Mouse (Mus musculus): ENCODE measurements at regions not wholly inside any gene's neighbourhood (a gene's known extent, or its start where the extent isn't known, plus 50 kb on each side); places are given as distances from the start of the nearest gene placed in this dataset.

DNA sequence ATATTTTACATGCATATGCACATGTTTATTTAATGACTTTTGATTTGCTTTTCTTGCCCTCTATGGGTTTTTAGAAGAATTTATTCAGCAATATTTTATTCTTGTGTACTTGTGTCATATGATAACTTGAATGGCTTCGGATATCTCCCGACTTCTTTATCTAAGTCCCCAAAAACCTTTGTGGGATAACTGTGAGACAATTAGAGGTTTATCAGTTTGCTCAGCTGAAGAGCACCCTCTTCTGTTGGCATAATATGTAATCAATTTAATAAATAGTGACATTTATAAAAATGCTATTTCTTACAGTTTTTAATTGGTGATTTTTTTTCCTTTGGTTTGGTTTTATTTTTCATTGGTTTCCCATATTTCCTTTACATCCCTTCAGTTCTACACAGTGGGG lies 194.2 kb upstream of the Tent5a start:
- no peak for DNase-seq

DNA sequence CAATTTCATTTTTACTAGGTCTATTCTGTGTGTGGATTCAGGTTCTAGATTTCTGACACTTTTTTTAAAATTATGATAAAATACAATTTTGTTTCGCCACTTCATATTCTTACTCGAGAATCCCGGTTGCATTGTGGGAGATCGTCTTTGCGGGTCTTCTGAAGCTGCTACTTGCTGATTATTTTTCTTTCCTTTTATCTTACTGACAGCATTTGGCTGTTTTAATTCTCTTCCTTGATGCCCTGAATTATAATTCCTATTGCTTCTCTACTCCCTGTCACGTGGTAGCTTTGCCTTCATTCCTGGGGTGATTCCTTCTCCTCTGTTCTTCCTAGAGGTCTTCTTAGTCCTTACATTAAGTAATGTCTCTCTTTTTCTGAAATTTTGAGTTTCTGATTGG lies 193.8 kb upstream of the Tent5a start:
- no peak for DNase-seq

DNA sequence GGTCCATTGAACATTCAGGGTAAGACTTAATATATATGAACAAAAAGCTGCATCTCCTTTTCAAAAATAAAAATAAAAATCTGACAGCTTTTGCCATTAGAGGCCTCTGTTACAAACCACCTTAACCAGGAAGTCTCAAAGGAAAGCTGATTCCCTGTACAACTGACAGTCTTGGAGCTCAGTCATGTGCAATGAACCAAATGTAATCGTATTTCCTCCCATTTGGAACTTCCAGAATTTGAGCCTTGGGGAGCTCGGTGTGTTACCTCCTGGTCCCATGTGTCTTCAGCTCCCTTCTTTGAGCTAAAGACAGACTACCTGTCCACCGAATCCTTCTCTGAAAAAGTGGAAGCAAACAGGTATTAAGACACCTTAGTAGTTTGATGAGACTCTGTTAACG lies 171.9 kb upstream of the Tent5a start:
- no peak for DNase-seq

DNA sequence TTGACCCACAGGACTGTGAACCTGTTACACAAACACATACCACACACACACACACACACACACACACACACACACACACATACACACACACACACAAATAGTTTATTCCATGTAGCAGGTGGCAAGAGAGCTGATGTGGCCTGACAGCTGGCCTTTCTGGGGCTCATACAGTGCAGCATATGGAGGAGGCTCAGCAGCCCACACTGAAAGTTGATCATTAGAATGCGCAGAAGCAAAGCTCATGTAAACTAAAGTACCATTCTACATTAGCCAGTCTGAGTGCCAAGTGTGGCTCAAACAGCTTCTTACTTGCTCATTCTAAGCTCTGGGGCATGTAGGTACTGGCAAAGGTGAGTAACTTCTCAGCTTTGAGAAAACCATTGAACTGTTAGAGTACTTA lies 170.2 kb upstream of the Tent5a start:
- no peak for DNase-seq

DNA sequence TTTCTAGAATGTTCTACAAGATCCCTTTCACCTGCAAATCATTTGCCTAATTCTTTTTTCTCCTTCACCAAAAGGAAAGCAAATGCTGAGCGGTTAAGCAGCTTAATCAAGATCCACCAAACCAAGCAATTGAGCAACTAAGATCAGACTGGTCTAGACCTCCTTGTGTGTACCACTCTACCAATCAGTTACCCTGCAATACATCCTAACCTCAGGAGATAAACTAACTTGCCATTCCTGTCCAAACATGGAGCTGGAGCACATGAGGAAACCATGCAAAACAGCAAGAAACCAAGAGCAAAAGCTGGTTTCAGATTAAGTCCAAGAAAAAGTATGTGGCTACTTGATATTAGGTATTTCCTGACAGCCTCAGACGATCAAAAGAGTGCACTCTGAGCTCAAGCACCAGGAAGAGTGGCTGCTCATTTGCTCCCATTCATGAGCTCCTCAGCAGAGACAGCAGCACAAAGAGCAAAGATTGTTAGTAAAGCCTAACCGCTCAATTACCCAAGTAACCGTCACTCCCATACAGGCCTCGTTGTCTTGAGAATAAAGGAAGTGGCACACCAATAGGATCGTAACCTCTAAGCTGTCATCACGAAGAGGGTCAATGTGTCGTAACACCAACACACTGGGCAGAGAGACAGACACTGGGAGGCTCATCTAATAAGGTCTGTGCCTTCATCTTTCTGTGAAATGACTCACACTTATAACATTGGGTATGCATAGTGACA lies 169.5 kb upstream of the Tent5a start:
- no peak for DNase-seq

DNA sequence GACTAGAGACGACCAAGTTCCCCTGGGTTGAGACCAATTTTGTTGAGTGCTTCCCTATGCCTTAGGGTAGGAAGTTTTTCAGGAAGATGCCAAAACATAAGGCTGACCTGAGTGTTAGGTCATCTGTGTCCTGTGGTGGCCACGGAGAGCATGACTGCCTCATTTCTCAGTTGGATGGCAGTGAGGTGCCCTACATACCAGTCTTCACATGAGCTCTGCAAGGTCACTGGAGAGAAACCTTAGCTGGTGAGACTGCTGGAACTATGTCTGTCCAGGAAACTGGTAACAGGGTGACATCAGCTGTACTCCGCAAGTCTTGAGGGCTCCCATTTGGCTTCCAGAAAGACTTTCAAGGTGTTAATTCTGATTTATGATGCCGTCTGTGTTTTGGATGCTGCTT lies 167.9 kb upstream of the Tent5a start:
- no peak for DNase-seq

DNA sequence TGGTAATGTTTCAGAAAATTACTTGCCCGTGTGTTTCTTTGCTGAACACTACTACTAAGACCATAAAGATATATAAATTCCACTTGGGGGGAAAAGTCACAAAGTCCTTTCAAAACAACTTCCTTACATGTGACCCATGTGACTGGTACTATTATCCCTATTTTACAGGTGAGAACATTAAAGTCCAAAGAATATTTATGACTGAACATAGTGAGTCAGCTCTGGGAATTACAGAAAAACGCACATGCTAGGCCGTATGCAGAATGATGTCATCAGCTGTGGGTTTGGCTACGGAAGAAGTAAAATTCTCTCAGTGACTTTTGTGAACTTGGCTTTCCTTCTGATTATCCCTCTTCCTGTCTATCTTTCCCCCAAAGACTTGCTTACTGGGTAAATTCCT lies 166.6 kb upstream of the Tent5a start:
- no peak for DNase-seq

DNA sequence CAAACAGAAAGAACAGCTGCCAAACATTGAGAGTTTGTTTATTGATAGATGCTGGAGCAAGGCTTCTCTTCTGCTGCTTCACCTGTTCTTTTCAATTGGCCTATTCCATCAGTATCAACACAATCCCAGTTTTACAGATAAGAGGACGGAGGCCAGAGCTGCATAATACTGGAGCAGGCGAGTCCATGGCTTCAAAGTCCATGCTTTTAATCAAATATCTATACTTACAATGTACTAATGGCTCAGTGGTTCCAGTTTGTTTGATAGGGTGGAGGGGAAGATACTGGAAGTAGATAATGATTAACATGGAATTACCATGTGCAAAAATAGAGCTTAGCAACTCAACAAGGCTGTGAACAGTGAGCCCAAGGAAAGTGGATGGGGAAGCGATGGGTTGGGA lies 163.2 kb upstream of the Tent5a start:
- DNase-seq = no peak

DNA sequence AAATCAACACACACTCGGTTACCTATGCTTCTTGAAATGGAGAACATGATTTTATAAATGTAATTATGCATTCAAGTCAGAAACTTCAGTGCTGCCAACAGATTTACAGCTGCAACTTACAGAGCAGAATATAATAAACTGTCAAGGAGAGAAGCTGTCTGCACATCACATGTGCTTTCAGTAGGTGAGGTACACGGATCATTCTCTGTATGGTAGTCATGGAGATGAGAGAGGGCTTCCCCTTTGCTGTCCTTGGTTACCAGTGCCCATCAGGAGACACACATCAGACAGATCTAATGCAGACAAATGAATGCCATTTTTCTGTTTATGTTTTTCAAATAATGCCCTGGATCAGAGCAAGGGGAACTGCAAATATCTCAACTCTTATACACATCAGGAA lies 160.8 kb upstream of the Tent5a start:
- DNase-seq = no peak

DNA sequence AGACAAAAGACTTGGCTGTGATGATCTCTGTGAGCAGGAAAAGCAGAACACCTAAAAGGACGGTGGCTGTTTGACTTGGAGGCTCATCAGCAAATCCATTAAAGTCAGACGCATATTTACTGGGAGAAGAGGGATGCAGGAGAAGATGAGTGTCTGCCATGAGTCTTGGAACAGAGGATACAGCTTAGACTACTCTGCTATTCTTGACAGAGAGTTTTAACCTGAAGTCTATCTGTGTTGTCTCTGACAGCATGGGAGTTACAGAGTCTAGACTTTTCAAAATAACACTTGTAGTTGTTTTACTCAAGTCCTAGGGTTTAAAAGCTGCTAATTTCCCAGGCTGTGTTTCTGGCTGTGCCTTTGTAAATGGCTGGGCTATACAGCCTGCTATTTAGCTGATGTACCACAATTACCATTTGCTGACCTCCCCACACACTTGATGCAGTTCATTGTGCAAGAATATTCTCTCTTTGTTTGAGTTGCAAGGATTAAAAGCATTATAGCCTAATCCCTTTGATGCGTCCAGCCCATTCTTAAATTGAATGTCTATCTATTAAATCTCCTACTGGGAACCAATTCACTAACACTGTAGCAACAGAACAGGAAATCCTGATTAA lies 160.0 kb upstream of the Tent5a start:
- no peak for DNase-seq

DNA sequence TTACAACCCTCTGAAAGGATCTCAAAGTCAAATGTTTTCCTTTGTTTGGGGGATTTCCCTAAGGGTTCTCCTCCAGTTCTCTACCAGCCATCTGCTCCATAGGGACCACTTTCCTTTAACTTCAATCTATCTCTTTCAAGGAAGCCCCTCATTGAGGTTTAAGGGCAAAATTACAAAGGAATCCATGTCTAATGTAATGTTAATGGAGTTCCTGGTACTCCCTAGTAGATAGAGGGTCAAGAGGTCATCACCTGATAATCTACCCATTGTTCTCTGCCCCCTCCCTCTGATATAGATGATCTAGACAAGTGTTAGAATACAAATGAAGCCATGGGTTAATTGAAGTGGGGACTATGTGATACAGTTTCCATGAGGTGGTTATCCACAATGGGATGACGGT lies 158.6 kb upstream of the Tent5a start:
- no peak for DNase-seq

DNA sequence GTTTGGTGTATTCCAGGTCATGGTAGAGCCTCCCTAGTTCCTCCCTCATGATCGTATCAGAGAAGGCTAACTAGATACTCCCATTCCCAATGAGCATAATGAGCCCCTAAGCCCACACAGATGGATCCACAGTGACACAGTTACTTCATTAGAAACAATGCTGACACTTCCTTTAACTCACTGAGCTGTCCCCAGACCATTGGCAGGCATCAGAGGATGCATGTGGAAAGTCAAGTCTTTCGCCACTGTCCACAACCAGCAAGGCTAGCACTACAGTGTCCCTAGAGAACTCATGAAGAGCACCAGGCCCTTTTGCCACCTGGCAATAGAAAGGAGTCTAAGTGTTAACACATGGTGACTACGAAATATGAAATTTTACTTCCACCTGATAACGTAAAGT lies 156.1 kb upstream of the Tent5a start:
- DNase-seq = no peak

DNA sequence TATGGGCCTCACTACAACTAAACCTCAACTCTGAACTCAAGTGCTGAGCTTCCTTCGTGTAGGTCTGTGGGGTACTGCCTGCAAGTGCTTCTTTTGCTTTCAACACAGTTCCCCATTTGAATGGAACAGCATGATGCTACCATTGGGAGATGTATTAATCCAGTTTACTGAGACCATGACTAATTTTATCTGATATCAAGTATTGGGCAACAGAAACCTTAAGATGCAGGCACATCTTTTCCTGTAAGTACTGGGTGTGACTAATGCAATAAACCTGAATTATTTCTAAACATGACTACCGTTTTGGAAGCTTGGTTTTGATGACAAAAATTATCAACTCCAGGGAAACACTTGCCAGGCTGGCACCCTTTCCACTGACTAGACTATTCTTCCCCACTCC lies 153.4 kb upstream of the Tent5a start:
- no peak for DNase-seq

DNA sequence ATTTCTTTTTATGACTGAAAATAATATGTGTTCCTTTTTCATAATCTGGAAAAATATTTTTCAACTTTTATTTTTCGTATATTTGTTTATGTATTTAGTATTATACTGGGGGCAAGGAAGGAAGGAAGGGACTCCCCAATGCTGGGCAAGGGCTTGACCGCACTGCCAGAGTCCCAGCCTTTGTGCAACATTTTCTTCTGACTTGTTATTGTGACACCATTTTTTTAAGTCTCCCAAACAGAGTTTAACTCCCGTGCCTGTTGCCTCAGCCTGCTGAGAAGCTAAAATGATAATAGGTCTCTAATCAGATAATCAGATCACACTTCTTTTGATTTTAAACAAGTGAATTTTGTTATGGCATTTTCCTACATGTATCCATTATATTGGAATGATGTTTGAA lies 148.1 kb upstream of the Tent5a start:
- DNase-seq = no peak

DNA sequence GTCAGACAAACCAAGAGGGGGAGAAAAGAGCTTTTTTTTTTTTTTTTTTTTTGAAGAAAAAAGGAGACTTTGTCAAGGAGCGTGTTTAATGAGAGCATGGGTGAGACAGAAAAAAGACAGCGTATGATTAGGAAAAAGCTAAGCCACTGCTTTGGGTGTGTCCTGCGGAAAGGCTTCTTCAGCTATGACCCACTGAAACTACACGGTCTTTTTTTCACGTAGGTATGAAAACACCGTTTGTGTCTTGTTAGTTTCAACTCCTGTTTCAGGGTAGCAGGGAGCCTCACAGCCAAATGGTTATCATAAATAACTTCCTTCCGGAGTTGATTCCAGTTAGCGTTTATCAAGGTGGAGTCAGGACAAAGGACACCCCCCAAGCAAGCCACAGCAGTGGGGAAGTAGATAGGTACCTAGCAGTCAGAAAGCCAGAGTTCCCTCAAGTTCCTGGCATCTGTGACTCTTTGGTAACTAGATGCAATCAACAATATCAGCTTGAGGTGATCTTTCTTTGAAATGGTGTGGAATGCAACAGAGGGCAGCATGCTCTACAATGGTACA lies 143.2 kb upstream of the Tent5a start:
- DNase-seq = no peak

DNA sequence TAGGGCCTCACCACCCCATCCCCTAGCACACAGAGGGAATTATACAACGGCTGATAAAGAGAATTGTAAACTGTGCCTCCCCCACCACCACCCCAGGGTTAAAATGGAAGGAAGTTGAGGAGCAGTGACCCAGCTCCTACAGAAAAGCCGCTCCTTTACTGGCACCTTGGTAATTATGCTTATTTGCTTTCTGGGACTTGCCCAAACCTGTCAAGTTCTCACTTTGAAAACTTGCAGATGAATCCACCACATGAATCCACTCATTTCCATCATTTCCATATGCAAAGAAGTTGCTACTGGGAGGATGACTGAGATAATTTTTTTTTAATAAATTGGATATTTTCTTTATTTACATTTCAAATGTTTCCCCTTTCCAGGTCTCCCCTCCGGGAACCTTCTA lies 142.1 kb upstream of the Tent5a start:
- DNase-seq = no peak

DNA sequence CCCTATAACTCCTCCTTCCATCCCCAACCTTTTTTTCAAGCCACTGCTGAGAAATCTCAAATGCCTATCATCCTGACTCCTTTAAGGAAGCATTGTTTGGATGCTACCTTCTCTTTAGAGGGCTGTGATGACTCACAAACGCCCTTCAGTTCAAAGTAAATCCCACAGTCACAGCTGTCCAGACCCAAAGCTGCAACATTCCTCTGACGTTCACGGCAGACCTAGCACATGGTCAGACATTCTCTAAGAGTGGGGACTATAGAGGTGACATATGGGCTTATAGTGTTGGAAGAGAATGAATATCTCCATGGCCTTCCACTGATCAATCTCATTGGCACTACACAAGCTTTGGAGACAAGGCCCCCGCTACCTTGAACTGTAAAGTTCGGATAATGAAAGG lies 139.5 kb upstream of the Tent5a start:
- no peak for DNase-seq

DNA sequence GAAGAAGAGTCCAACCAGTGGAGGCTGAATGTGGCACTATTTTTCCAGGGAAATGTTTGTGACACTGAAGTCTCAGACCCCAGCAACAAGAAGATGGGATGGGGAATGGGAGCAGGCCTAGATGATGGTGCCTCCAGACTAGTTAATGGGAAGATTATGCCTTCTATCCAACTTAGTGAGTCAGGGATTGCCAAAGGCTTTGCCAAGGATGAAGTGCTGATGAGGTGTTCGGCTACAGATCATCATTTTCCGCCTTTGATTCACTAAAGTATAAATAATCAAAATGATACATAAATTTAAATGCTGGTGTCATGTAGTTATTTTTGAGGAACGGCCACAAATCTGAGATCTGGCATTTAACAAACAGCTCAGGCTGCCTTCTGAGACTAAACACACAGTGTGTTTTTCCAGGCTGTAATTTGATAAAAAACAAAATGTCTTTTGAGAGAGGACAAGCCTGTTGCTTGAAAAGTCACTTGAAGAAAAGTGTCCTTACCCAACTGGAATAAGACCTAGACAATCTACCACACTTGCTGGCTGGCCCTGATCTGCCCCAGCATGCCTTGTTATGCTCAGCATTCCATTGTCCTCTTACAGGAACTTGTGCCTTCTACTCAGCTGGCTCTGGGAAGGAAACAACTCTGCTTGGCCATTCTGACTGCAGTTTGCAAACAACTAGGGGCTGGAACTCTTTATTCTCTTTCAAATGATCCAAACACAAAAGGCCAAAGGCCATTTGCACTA lies 132.1 kb upstream of the Tent5a start:
- DNase-seq = no peak

DNA sequence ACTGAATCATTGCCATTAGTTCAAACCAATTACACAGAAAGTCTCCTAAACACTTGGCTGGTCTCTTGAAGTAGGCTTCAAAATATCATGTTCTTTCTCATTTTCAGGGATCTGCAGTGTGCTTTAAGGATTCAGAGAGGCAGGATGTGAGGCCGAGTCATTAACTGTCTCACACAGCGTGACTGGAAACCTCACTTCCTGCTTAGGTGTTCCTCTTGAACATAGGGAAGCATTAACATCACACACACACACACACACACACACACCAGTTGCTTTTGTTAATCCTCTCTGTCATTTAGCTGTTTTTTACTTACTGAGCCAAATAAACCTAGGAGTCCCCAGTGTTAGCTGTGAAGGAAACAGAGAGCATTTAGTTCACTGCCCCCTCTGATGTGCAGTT lies 131.2 kb upstream of the Tent5a start:
- no peak for DNase-seq

DNA sequence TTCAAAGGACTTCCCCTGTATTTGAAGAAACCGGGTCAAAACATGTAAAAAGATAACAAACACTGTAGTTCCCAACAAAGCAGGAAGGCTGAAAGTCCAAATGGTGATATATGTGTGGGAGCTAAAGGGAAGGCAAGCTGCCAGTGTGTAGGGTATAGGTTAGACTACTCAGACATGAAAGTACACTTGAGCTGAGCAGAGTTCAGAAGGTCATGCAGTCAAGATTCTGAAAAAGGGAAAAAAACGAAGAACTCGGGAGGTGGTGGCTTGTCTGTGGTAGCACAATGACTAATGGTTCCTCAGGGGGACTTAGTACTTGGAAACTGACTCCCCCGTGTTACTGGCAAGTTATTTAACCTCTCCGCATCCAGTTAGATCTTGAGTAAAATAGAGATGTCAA lies 130.3 kb upstream of the Tent5a start:
- no peak for DNase-seq

DNA sequence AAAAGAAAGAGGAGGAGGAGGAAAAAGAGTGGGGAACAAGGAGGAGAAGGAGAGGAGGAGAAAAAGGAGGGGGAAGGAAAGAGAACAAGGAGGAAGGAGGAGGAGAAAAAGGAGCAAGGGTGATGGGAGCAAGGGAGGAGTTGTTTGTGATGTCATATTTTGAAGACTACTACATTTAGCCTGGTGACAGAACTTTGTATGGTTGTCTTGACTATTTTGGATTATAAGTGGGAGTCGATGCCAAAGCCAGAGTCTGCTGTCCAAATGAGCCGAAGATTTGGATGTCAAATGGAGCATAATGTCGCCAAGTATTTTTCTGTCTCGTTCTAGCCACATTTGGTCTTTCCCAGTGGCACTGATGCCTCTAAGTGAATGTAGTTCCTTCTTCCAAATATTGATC lies 128.2 kb upstream of the Tent5a start:
- DNase-seq = no peak

DNA sequence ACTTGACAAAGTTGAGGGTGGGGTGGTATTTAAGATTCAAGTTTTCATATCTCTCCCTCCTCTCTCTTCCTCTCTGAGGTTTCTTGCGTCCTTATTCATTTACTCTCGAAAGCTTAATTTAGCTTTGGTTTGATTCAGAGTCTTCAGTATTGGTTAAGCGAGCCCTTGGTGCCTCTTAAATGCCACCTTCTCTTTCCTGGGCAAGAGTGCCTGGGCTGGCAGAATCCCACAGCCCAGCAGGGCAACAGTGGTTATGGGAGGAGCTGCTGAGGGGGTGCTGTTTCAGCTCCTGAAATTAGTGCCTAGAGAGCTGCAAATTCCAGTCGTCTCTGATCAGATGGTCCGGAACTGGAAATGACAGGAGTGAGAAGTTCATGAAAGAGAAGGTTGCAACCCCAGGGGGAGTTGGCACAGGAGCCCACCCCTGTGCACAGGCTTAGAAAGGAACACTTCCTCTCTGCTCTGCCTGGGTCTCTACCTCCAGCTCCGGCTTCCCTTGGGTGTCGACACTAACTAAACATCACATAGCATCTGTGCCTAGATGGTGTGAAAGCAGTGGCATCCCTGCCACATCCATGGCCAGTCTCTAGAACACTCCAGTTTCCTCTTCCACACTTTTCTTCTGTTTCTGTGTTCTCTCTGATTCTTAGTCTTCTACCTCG lies 125.2 kb upstream of the Tent5a start:
- no peak for DNase-seq

DNA sequence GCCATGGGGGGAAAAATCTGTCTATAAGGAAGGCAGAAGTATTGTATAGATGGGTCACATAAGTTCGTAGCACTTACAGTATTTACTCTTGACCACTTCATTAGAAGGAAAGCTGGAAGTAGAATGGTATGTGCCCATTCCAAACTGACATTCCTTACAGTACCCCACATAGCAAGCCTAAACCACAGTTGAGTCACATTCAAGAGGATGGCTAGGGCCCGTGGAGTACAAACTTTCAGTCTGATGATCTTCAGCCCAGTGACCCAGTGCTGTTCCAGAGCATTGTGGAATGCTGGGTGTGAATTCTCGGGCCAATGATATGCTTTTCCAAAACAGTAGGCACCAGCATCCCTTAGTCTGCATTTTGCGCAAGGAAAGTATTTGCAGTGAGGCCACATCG lies 124.2 kb upstream of the Tent5a start:
- DNase-seq = no peak
